Mouse (Mus musculus): Measurements from ENCODE around the gene Gpc5. TPM values are rescaled to one million over a fixed set of nuclear protein-coding genes. Genes with fewer than 3 reads are reported as not detected.

Gpc5 gene
- polyA plus RNA-seq (2021), result 1.2 TPM

DNA sequence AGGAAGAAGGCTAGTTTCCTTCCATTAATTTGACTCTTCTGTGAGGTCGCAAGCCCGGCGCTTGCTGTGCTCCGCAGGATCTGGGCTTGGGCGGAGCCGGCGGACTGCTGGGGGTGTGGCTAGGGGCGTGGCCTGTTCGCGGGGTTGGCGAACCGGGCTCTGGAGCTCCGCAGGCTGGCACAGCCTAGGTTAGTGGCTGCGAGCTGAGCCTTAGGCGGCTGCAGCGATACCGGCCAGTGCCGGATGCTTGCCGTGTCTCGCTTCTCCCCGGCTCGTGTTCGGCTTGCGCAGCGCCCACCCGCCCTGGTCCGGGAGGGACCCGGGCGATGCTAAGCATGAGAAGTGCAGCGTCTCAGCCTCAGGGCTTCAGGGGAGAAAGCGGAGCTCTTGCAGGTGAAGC lies at the start of gene Gpc5:
Gene Gpc5, plus strand, starts transcription at position 135 of the 400 bp plus-strand sequence.
- CTCF ChIA-PET, result interaction anchor here (1.2 kb wide), 1 partner anchor 46 kb away, joined by 3 read pairs; no protein-coding TSS in a partner anchor
- peak; percentile 96 for ATAC-seq
- no peak for DNase-seq (ENCODE audit: low read depth, low spot score)
- peaks cover 48% of the 10 kb centered on the region for H3K27me3 ChIP-seq
- POLR2A ChIA-PET, result no interaction called here
- TF ChIP-seq CTCF (IDR thresholded peaks at IDR 0.05), result no peak
- in situ Hi-C loops (cut with MboI; ENCODE audit: low pct_unique_long_range_greater_than_20kb), result no loop called here

DNA sequence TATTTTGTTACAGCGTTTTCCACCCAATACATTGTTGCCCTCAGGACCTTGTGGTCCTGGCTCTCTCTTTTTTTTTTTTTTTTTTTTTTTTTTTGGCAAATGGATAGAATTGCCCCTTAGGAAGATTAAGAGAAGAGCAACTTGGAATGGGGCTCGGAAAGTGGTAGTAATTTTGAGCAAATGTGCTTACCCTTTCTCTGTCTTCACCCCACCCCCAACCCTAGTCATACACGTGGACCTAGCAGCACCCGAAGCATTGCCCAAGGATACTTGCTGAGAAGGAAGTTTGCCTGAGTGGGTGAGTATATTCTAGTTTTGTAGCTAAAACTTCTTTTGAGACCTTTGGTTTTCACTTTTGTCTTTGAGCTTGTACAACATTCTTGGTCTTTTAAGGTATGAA lies 49.4 kb upstream of the Gpc5 start:
- POLR2A ChIA-PET, result no interaction called here
- no peak for ATAC-seq
- in situ Hi-C loops (cut with MboI; ENCODE audit: low pct_unique_long_range_greater_than_20kb), result no loop called here
- CTCF ChIA-PET, result no interaction called here
- no peak for TF ChIP-seq CTCF (IDR thresholded peaks at IDR 0.05)
- peaks cover 24% of the 10 kb centered on the region for H3K27me3 ChIP-seq
- no peak for DNase-seq (ENCODE audit: low read depth, low spot score)

DNA sequence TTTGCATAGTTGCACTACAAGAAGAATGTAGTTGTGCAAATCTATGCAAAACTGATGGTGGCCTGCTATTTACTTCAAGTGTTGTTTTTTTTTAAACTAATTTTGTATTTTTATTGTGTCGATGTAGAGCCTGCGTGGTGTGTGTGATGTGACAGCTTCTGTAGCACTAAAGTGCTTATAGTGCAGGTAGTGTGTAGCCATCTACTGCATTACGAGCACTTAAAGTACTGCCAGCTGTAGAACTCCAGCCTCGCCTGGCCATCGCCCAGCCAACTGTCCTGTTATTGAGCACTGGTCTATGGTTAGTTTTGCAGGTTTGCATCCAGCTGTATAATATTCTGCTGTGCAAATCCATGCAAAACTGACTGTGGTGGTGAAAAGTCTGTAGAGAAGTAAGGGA lies 48.0 kb upstream of the Gpc5 start:
- in situ Hi-C loops (cut with MboI; ENCODE audit: low pct_unique_long_range_greater_than_20kb), result no loop called here
- ChIA-PET POLR2A (no interaction called here), CTCF (no interaction called here)
- DNase-seq (ENCODE audit: low read depth, low spot score) (no peak), ATAC-seq (no peak)
- peaks cover 13% of the 10 kb centered on the region for H3K27me3 ChIP-seq
- no peak for TF ChIP-seq CTCF (IDR thresholded peaks at IDR 0.05)

DNA sequence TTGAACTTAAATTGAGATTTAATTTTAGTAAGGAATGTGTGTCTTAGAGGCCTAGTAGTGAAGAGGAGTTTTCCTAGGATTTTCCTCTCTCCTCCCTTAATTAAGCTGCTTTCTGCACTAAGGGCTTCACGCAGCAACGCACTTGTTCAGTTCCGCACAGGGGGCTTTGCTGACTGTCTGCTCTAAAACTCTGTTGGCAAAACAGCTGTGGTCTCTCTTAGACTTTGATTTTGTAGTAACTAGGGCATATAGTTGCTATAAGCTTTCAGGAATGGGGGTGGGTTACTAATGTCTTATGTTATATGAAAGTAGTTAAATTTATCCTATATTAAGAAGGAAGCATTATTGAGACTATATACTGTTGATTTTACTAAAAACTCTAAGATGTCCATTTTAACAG lies 46.3 kb upstream of the Gpc5 start:
- ChIA-PET CTCF (interaction anchor here (1.2 kb wide), 1 partner anchor 47 kb away, joined by 3 read pairs; no protein-coding TSS in a partner anchor), POLR2A (interaction anchor here (1.4 kb wide), 1 partner anchor 12 kb away, joined by 3 read pairs; no protein-coding TSS in a partner anchor)
- TF ChIP-seq CTCF (IDR thresholded peaks at IDR 0.05), result no peak
- in situ Hi-C loops (cut with MboI; ENCODE audit: low pct_unique_long_range_greater_than_20kb), result no loop called here
- no peaks in the 10 kb centered on the region for H3K27me3 ChIP-seq
- DNase-seq (ENCODE audit: low read depth, low spot score), result no peak
- no peak for ATAC-seq

DNA sequence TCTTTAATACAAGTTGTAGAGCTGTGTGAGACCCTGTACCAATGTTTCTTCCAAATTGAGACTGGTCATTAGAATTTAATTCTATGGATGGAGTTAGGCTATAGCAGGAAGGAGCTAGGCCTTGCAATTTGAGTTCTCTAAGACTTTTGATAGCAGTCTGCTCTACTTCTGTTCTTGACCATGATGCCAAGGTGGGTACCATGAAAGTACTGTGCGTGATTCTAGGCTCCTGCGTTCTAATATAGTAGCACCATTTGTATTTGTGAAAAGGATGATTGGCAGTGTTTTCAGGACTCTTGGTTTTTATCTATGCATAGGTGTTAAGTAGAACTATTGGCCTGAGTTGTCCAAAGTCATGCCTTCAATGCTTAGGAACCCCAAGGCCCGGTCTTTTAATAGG lies 44.7 kb upstream of the Gpc5 start:
- H3K27me3 ChIP-seq, result no peaks in the 10 kb centered on the region
- ChIA-PET CTCF (no interaction called here), POLR2A (no interaction called here)
- ATAC-seq, result no peak
- in situ Hi-C loops (cut with MboI; ENCODE audit: low pct_unique_long_range_greater_than_20kb), result no loop called here
- TF ChIP-seq CTCF (IDR thresholded peaks at IDR 0.05), result no peak
- no peak for DNase-seq (ENCODE audit: low read depth, low spot score)

DNA sequence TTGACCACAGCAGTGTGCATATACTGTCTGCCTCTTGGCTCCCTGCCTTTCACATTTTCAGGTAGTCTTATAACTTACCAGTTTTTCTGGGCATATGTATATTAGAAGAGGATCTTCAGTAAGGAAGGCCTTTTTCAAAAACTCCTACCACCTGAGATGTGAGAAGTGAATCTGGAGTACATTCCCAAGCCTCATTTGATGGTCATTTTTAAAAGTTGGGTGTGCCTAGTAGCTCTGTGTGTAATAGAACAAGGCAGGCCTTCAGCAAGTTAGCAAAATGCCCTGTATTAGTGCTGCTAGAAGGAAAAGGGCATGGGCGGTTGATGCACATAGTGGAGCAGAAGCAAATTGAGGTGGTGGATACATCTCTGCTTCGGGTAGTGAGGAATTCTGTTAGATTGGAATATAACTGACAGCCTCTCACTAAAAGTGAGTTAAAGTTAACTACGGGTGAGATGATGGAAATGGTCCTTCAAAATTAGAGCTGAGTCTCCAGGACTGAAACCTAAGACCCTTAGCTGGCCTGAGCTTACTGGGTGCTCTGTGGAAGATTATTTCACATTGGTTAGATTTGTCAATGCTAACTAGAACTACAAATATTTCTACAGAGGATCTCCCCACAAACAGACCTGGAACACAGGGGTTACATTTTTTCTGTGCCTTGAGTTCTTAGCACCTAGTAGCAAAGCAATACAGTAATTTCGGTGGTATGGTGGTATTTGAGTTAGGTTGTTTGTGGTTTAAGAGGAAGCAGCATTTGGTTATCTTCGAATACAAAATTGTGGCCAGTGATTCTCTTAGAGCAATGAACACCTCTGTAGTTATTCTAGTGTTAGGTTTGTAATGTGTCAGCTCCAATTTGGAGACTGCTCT lies 43.8 kb upstream of the Gpc5 start:
- ChIA-PET POLR2A (no interaction called here), CTCF (no interaction called here)
- in situ Hi-C loops (cut with MboI; ENCODE audit: low pct_unique_long_range_greater_than_20kb), result no loop called here
- no peak for ATAC-seq
- no peak for DNase-seq (ENCODE audit: low read depth, low spot score)
- no peak for TF ChIP-seq CTCF (IDR thresholded peaks at IDR 0.05)
- H3K27me3 ChIP-seq, result no peaks in the 10 kb centered on the region

DNA sequence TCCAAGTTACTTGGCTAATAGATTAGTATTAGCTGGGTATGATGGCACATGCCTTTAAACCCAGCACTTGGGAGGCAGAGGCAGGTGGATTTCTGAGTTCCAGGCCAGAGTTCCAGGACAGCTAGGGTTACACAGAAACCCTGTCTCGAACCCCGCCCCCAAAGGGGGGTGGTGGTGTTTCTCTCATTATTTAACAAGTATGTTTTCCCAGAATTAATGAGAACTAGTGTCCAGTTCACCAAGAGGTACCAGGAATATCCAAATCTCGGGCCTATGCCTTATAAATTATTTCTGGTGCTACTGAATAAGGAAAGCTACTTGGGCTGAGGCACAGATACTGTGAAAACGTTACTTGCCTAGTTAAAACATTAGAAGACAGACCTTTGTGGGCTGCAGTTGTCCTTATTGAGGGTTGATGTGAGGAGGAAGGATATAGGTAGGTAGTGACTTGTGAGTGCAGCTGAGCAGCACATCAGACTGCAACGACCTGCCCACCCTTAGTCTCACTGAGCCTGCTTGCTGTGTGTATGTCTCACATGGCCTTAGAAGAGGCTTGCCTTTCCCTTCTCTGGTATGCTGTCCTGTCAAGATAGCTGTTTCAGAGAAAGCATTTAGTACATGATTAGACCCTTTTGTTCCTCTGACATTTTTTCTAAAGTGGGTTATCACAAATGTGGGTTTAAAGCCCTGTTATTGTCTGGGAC lies 43.0 kb upstream of the Gpc5 start:
- ATAC-seq (no peak), DNase-seq (ENCODE audit: low read depth, low spot score) (no peak)
- no peak for TF ChIP-seq CTCF (IDR thresholded peaks at IDR 0.05)
- CTCF ChIA-PET, result no interaction called here
- in situ Hi-C loops (cut with MboI; ENCODE audit: low pct_unique_long_range_greater_than_20kb), result no loop called here
- POLR2A ChIA-PET, result no interaction called here
- H3K27me3 ChIP-seq, result no peaks in the 10 kb centered on the region

DNA sequence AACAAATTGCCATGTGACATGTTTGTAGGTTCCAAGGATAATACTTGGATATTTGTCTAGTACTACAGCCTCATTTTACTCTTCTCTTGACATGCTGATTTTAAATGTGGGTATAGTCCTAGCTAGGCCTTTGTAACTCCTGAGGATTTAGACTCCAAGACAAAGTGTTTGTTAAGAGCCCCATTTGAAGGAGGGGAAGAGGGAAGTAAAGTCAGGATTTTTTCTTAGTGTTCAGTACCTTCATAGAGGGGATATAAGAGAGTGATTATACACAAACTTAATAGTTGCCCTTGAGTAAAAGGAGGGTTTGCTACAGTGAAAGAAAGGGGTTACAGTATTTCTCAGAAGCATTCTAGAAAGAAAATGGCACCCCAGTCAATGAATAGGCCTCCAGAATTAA lies 42.2 kb upstream of the Gpc5 start:
- DNase-seq (ENCODE audit: low read depth, low spot score), result no peak
- no peak for ATAC-seq
- CTCF ChIA-PET, result no interaction called here
- in situ Hi-C loops (cut with MboI; ENCODE audit: low pct_unique_long_range_greater_than_20kb), result no loop called here
- no peaks in the 10 kb centered on the region for H3K27me3 ChIP-seq
- TF ChIP-seq CTCF (IDR thresholded peaks at IDR 0.05), result no peak
- POLR2A ChIA-PET, result no interaction called here

DNA sequence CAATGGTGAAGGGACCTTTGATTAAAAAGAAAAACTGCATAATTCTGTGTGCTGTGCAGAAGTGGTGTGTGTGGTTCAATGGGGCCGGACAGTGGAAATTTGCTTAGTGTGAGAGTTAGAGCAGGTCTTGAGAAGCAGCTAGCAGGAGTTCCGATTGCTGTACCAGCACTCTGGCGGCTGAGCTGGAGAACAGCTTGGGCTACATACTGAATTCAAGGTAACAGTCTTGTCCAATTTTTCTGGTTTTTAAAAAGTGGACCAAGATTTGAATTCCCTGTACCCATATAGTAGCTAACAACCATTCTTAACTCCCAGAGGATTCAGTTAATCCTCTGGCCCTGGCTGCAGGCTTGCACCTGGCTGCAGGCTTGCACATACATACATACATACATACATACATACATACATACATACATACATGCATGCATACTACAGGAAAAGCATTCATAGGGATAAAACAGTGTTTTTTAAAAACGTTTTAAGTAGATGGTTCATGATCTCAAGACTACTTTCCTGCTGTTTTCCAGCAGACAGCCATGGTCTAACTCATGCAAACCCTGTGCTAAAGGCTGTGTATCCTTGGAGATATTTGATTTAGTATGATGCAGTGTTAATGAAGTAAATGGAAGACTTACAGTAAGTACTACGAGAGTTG lies 40.8 kb upstream of the Gpc5 start:
- ATAC-seq (no peak), DNase-seq (ENCODE audit: low read depth, low spot score) (no peak)
- in situ Hi-C loops (cut with MboI; ENCODE audit: low pct_unique_long_range_greater_than_20kb), result no loop called here
- ChIA-PET POLR2A (no interaction called here), CTCF (no interaction called here)
- TF ChIP-seq CTCF (IDR thresholded peaks at IDR 0.05), result no peak
- H3K27me3 ChIP-seq, result no peaks in the 10 kb centered on the region

DNA sequence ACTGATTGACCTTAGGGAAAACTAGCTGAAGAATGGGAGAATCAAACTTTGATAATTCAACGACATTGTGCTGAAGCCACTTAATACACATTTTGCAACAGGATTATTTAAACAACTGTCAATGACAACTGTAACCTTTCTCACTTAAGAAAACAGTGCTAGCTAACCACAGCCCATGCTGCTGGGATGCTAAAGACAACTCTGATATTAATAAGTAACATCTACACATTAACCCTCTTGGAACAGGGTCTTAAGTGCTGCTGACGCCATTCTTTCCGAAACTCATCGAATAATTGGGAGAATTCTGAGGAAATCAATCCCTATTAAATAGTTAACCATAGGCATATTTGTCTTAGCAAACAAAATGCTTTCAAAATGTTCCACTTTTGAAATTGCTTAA lies 39.6 kb upstream of the Gpc5 start:
- ChIA-PET CTCF (no interaction called here), POLR2A (no interaction called here)
- no peak for TF ChIP-seq CTCF (IDR thresholded peaks at IDR 0.05)
- in situ Hi-C loops (cut with MboI; ENCODE audit: low pct_unique_long_range_greater_than_20kb), result no loop called here
- DNase-seq (ENCODE audit: low read depth, low spot score) (no peak), ATAC-seq (no peak)
- H3K27me3 ChIP-seq, result no peaks in the 10 kb centered on the region

DNA sequence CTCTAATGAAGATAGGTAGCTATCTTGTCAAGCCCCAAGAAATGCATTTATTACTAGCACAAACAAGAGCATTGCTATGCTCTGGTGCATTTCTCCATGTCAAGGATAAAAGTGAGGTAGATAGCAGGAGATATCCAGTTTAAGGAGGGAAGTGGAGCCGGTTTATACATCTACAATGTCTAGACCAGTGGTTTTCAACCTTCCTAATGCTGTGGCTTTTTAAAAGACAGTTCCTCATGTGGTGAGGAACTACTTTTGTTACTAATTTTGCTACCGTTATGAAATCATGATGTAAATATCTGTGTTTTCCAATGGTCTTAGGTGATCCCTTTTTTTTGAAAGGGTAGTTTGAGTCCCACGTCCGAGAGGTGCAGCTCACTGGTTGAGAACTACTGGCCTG lies 37.8 kb upstream of the Gpc5 start:
- TF ChIP-seq CTCF (IDR thresholded peaks at IDR 0.05), result no peak
- POLR2A ChIA-PET, result no interaction called here
- in situ Hi-C loops (cut with MboI; ENCODE audit: low pct_unique_long_range_greater_than_20kb), result no loop called here
- ATAC-seq (no peak), DNase-seq (ENCODE audit: low read depth, low spot score) (no peak)
- H3K27me3 ChIP-seq, result no peaks in the 10 kb centered on the region
- CTCF ChIA-PET, result no interaction called here

Data from Patski (cell line).